Mouse (Mus musculus) hematopoietic multipotent progenitor cell, adult 10-12 weeks (in vitro differentiated cells): ENCODE measurements around the gene Btbd11. TPM values are rescaled to one million over a fixed set of nuclear protein-coding genes. Genes with fewer than 3 reads are reported as not detected.

Source experiments
- polyA plus RNA-seq: library from polyadenylated mRNA; stranded (reverse); fragments of >175 nt; gene quantifications from 2 replicates; pipeline ENCODE4 v1.2.3, GENCODE M21; 2012; ENCODE audit warnings: low replicate concordance

Btbd11 gene
- 3.4 and 10.4 TPM in 2 replicates for polyA plus RNA-seq

GRCm38 (mm10) chr10:85386605-85387218, at the start of gene Btbd11:
Gene Btbd11, plus strand, starts transcription at chr10:85386814.

Other genes starting within 250 kb of the Btbd11 start
- 13.2 and 32.8 TPM in 2 replicates for gene Cry1, start 201.8 kb upstream of the Btbd11 start, polyA plus RNA-seq